Mouse (Mus musculus): Measurements from ENCODE around the gene Bpifb9a. TPM values are rescaled to one million over a fixed set of nuclear protein-coding genes. Genes with fewer than 3 reads are reported as not detected.
"Not testable (repeated sequence)": the region's sequence is repeated elsewhere in the genome, so short reads cannot be mapped to it uniquely, and the experiment has no call there.

The Bpifb9a gene
- polyA plus RNA-seq, 1 experiment: not detected

DNA sequence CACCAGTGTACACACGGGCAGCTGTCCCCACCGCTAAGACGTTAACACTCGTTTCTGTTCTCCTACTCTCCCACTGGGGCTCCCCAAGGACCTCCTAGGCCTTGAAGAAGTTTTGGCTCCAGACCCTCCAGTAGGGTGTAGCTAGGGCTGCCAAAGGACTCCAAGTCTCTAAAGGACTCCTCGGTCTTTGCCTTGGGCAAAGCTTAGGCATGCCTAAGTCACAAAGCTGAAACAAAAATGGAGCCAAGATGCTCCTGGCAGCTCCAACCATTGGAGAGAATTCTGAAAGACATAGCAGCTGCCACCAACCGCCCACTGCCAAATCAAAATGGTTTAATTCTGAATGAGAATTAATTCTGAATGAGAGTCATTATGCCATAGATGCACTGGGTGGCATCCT lies 24.2 kb upstream of the Bpifb9a start:
- TF ChIP-seq FLI1 (IDR thresholded peaks at IDR 0.05; ENCODE audit: low read length): no peak
- TF ChIP-seq GATA1 (IDR thresholded peaks at IDR 0.05; ENCODE audit: borderline replicate concordance, low read length): no peak
- Histone ChIP-seq H3K4me3 (replicated peaks) (no peak overlapping the region), H3K36me3 (replicated peaks; ENCODE audit: low read length) (no peaks in the 10 kb centered on the region), H3K9me3 (no peaks in the 10 kb centered on the region), H3K4me1 (no peaks in the 10 kb centered on the region), H3K27me3 (replicated peaks) (peaks cover 22% of the 10 kb centered on the region)

DNA sequence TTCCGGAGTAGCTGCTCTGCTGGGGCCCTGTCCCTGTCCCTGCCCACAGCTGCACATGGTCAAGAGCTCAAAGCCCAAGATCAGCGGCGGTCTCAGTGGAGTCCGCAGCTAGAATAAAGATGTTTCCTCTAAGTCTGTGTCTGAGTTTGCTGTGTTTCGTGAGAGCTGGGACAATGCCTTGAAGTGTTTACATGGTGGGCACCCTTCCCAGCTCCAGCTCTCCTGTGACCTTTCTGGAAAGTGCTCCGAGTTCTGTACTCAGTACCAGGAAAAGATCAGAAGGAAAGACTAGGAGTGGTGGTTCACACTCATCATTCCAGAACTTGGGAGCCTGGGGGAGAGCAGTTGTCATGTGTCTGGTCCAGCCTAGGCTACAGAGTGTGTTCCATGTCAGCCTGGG lies 16.9 kb upstream of the Bpifb9a start:
- H3K4me3 ChIP-seq (replicated peaks): no peak overlapping the region
- TF ChIP-seq FLI1 (IDR thresholded peaks at IDR 0.05; ENCODE audit: low read length) (no peak), GATA1 (IDR thresholded peaks at IDR 0.05; ENCODE audit: borderline replicate concordance, low read length) (no peak)
- H3K27me3 ChIP-seq (replicated peaks): peaks cover 15% of the 10 kb centered on the region
- H3K9me3 ChIP-seq: peaks cover 37% of the 10 kb centered on the region
- no peaks in the 10 kb centered on the region for H3K4me1 ChIP-seq
- no peaks in the 10 kb centered on the region for H3K36me3 ChIP-seq (replicated peaks; ENCODE audit: low read length)

DNA sequence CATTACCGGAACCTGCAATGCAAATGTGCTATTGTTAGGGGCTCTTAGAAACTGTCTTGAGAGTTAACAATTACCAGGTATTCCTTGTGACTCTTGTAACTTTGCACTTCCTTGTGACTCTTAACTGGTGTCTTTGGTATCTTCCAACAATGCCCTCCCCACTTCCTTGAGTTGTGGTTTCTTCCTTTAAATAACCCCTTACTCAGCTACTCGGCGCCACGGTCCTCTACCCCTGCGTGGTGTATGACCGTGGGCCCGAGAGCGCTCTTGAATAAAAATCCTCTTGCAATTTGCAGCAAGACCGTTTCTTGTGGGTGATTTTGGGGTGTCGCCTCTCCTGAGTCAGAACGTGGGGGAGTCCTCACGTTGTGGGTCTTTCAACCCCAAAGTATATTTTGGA lies 14.9 kb upstream of the Bpifb9a start:
- peaks cover 37% of the 10 kb centered on the region for H3K9me3 ChIP-seq
- not testable (repeated sequence) for H3K4me3 ChIP-seq (replicated peaks); H3K36me3 ChIP-seq (replicated peaks; ENCODE audit: low read length); H3K4me1 ChIP-seq; H3K27me3 ChIP-seq (replicated peaks)

DNA sequence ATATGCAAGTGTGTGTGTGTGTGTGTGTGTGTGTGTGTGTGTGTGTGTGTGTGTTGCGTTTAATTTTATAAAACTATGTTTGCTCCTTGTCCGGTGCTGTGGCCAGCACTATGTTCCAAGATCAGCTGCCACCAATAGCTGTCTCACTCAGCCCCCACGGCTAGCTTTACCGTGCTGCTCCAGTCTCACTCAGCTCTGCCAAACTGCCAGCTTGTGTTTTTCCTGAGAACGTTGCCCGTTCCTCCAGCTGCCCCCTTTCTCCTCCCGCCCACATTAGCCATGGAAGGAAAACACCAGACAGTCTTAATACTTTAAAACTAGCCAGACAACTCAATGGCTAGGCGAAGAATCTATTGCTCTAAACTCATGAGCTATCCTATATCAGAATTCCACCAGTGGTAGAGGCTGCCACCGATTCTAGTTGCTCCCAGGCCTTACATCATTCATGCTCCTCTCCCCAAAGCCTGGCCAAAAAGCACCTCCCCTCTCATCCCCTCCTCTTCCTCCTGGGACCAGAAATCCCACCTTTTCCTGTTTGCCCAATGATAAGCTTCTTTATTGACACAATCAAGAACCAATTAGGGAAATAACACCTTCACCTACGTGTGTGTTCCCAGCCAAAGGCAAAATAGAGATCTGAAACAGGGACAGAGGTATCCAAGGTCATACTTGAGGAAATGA lies 14.2 kb upstream of the Bpifb9a start:
- Histone ChIP-seq H3K4me3 (replicated peaks) (no peak overlapping the region), H3K36me3 (replicated peaks; ENCODE audit: low read length) (no peaks in the 10 kb centered on the region), H3K27me3 (replicated peaks) (peaks cover 9% of the 10 kb centered on the region), H3K4me1 (no peaks in the 10 kb centered on the region), H3K9me3 (peaks cover 37% of the 10 kb centered on the region)
- TF ChIP-seq GATA1 (IDR thresholded peaks at IDR 0.05; ENCODE audit: borderline replicate concordance, low read length): no peak
- TF ChIP-seq FLI1 (IDR thresholded peaks at IDR 0.05; ENCODE audit: low read length): no peak

DNA sequence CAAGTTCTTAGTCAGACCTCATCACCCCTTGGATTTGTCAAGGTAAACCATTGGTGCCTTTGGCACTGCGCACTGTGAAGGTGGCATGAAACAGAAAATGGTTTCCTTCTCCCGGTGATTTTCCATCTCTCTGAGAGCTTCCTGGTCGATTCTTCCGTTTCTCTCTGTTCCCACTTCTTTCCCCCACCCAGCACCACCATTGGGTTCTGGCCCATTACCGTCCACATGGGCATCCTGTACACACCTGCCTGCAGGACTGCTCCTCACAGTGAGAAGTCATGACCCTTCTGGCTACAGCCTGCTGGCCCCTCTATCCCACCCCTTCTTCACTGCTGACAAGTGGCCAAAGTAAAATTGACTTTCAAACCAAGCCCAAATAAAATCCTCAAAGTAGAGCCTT lies 12.3 kb upstream of the Bpifb9a start:
- Histone ChIP-seq H3K9me3 (peaks cover 30% of the 10 kb centered on the region), H3K4me1 (no peaks in the 10 kb centered on the region), H3K27me3 (replicated peaks) (peaks cover 5% of the 10 kb centered on the region), H3K36me3 (replicated peaks; ENCODE audit: low read length) (no peaks in the 10 kb centered on the region), H3K4me3 (replicated peaks) (no peak overlapping the region)
- TF ChIP-seq GATA1 (IDR thresholded peaks at IDR 0.05; ENCODE audit: borderline replicate concordance, low read length): no peak
- TF ChIP-seq FLI1 (IDR thresholded peaks at IDR 0.05; ENCODE audit: low read length): no peak

DNA sequence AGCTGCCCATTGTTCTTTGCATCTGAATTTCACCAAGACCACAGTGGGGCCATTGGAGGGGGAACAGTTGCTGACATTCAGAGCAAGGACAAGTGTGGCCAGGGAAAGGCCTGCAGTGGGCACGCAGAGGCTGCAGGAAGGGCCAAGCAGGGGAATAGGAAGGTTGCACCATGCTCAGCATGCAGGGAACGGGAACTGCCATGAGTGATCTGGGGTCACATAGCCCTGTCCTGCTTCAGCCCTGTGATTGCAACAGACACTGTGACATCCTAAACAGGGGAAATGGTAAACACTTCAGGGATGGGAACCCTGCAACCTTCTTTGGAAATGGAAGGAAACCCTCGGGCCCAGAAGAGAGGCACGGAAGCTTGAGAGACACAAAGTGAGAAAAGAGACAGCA lies 2.4 kb upstream of the Bpifb9a start:
- H3K36me3 ChIP-seq (replicated peaks; ENCODE audit: low read length); H3K9me3 ChIP-seq; H3K27me3 ChIP-seq (replicated peaks); H3K4me1 ChIP-seq; H3K4me3 ChIP-seq (replicated peaks): not testable (repeated sequence)

DNA sequence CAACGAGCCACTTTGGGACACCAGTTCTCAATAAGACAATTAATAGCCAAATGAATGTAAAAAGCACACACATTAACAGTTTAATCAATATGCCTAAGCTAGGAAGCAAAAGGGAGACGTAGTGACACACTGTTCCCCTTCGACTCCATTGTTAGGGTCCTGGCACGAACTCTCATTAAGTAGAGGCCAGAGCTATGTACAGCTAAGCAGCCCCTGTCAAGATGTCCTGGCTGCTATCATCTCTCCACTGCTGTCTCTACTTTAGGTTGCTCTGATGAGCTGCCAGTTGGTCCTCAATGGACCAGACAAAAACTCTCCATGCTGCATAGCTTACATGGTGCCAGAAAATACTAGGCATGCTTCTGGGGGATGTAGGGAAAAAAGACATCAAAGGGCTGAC lies 1.9 kb upstream of the Bpifb9a start:
- no peak for TF ChIP-seq GATA1 (IDR thresholded peaks at IDR 0.05; ENCODE audit: borderline replicate concordance, low read length)
- no peak for TF ChIP-seq FLI1 (IDR thresholded peaks at IDR 0.05; ENCODE audit: low read length)
- H3K36me3 ChIP-seq (replicated peaks; ENCODE audit: low read length): no peaks in the 10 kb centered on the region

DNA sequence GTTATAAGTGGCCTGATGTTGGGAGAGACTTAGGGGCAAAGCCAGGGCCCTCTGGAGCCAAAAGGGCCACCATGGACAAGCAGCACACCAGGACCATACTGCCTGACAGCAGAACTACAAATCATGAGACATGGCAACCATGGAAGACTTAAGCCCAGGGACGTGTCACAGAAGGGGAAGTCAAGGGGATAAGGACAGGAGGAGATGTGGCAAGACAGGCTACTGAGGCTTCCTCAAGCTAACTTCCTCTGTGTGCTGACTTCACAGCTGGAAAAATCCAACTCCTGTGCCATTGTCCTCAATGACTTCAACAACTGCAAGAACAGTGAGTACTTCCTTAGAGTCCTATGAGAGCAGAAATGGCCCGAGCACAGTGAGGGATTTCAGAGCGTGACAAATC lies 6.7 kb downstream of the Bpifb9a start:
- not testable (repeated sequence) for H3K27me3 ChIP-seq (replicated peaks); H3K36me3 ChIP-seq (replicated peaks; ENCODE audit: low read length); H3K4me3 ChIP-seq (replicated peaks); H3K9me3 ChIP-seq; H3K4me1 ChIP-seq

More for the DNA sequence above, 1.9 kb upstream of the Bpifb9a start:
- H3K27me3 ChIP-seq (replicated peaks): peaks cover 5% of the 10 kb centered on the region
- no peaks in the 10 kb centered on the region for H3K4me1 ChIP-seq
- no peak overlapping the region for H3K4me3 ChIP-seq (replicated peaks)
- no peaks in the 10 kb centered on the region for H3K9me3 ChIP-seq

DNA sequence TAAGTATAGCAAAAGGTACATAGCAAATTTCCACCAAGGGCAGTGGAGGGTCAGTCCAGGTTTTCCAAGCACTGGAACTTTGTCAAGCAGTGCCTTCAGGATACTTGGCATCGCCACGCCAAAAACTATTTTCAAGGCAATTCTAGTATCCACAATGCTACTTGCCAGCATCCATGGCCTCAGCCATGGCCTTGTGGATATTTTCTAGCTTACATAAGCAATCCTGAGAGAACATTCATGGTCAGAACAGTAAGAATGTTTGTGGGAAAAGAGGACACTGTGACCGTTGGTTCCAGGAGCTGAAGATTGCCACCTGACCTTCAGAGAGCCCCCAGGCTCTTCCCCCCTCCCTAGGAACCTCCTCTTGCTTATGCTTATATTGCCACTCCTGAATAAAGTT lies 34.2 kb downstream of the Bpifb9a start:
- not testable (repeated sequence) for H3K27me3 ChIP-seq (replicated peaks); H3K4me1 ChIP-seq; H3K4me3 ChIP-seq (replicated peaks); H3K36me3 ChIP-seq (replicated peaks; ENCODE audit: low read length); H3K9me3 ChIP-seq

DNA sequence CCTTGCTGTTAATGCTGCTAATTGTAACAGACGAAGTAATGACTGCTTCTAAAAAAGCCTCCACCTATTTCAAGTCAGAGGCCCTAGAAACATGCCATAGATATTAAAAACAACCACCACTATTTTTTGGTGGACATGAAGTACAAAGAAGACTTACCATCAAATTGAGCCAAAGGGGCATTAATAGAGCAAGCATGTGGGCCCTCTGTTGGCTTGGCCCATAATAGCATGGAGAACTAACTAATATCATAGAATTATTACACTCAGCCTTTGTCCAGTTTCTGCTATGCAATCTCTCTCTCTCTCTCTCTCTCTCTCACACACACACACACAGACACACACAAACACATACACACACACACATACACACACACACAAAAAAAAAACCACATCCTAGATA lies 35.2 kb downstream of the Bpifb9a start:
- Histone ChIP-seq H3K36me3 (replicated peaks; ENCODE audit: low read length) (no peaks in the 10 kb centered on the region), H3K4me1 (no peaks in the 10 kb centered on the region), H3K27me3 (replicated peaks) (peaks cover 3% of the 10 kb centered on the region), H3K9me3 (no peaks in the 10 kb centered on the region), H3K4me3 (replicated peaks) (no peak overlapping the region)
- TF ChIP-seq GATA1 (IDR thresholded peaks at IDR 0.05; ENCODE audit: borderline replicate concordance, low read length): no peak

DNA sequence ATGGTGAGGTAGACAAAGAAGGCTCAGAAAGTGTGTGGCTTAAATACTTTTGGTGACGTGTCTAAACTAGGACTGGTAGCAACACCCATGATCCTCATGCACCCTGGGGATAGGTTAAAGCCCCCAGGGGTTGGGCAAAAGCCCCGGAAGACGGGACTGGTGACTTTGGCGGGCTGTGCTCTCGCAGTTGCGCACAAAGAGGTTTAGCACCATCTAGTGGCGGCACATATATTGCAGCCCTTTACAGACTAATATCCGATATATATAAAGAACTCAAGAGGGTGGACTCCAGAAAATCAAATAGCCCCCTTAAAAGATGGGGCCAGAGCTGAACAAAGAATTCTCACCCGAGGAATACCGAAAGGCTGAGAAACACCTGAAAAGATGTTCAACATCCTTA lies 37.1 kb downstream of the Bpifb9a start:
- not testable (repeated sequence) for H3K9me3 ChIP-seq; H3K36me3 ChIP-seq (replicated peaks; ENCODE audit: low read length); H3K4me1 ChIP-seq; H3K27me3 ChIP-seq (replicated peaks); H3K4me3 ChIP-seq (replicated peaks)
